Mouse (Mus musculus): ENCODE measurements at regions not wholly inside any gene's neighbourhood (a gene's known extent, or its start where the extent isn't known, plus 50 kb on each side); places are given as distances from the start of the nearest gene placed in this dataset.

DNA sequence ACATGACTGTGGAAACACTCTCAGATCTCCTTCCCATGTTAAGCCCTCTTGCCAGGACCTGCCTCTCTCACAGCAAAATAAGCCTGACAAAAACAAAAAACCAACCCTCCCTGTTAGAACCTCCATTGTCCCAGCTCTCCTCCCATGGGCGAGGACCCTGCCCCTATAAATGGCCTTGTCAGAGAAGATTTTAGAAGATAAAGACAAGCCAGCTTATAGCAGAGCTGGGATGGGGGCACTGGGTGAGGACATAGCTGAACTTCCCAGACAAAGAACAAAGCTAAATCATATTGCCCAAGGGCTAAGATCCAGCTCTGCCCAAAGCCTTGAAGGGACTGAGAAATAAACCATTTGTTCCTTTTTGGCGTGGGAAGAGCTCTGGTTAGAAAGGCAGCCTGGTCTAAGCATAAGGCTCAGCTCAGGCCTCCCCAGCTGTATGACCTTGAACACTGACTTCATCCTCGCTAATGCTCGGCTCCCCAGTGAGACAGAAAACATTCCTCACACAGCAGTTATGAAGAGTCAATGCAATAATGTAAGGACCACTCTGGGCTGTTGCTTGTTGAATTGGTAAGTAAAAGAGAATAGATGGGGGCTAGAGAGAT is 115.2 kb downstream of the Zfp36l2 start:
- no peak for DNase-seq (ENCODE audit: low spot score)

DNA sequence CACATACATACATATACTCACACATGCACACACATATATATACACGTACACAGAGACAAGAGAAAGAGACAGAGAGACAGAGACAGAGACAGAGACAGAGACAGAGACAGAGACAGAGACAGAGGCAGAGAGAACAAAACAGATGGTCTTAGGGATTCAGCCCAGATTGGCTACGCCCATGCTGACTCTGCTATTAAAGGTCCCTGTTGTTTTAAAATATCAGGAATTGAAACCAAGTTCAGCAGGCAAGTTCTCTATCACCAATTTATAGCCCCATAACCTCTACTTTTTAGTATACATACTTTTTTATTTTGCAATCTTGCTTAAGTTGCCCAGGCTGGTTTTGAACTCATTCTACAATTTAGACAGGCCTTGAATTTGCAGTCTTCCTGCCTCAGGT is 115.9 kb downstream of the Zfp36l2 start:
- DNase-seq (ENCODE audit: low spot score), result no peak

DNA sequence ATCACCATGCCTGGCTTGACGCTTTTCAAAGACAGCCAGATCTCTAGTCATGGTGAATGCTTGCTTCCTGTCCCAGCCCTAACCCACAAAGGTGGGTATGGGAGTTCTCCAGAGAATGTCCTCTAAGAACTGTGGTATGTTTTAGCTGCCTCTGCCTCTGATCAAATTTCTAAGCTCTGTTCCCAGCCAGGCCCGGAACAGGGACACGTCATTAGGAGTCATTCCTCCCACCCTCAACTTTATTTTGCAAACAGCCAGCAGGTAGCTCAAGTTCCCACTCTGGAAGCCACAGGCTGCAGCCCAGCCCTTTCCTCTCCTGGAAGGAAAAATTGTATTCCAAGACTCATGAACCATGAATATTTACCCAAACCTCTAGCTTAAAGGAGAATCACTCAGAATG is 117.2 kb downstream of the Zfp36l2 start:
- no peak for DNase-seq (ENCODE audit: low spot score)

DNA sequence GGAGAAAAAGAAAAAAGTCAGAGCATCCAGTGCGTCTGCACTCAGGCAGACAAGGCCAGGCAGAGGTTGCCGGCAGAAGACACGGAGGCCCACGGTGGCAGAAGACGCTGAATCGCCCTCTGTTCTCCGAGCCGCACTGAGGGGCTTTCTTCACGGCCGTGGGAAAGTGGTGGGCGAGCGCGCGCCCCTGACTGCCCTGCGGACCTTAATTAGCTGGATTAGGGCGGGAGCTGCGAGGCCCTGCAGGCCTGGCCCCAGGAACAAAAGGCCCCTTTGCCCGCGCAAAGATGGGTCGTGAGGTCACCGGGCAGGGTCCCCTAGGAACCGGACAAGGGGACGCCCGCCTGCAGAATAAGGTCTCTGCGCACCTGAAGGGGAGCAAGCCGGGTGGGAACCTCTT is 120.6 kb downstream of the Zfp36l2 start:
- no peak for DNase-seq (ENCODE audit: low spot score)

DNA sequence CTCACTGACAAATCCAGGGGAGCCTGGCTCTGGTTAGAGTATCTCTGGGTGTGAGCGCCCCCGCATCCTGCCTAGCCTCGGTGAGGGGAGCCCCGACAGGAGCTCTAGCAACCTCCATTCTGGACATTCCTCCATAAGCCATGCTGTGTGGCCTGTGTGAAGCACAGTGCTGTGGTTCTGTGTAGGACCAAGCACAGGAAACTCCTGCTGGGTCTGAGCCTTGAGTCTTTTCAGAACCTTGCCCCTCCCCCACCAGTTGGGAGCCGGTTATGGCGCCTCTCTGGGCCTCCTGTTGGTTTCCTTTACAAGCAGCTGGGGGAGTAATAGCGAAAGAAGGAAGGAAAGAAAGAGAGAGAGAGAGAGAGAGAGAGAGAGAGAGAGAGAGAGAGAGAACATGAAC is 124.0 kb downstream of the Zfp36l2 start:
- no peak for DNase-seq (ENCODE audit: low spot score)

DNA sequence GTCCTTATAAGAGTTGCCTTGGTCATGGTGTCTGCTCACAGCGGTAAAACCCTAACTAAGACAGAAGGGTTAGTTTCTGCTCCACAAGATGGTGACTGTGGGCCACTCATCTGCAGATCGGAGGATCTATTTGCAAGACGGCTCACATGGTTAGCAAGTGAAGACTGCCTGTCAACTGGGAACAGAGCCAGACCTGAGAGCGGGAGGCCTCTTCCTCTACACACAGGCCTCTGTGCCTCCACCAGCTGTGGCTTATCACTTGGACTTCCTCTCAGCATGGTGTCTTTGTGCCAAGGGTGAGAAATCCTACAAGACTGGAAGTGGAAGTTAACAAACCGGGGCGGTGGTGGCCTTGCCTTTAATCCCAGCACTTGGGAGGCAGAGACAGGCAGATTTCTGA is 126.1 kb downstream of the Zfp36l2 start:
- no peak for DNase-seq (ENCODE audit: low spot score)

DNA sequence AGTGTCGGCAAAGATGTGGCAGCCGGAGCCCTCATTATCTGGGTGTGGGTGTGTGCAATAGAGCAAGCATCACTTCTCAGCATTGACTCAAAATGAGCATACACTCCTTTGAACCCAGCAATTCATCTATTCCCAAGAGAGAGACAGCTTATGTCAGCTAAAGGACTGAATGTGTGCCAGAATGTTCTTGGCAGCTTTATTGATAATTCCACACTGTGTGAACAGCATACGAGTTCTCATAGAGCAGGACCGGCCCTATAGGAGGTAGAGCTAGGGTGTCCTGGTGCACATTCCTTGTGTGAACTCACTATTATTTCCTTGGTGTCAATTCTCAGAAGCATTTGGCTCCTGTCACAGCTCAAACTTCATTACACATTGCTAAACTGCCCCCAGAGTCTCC is 131.3 kb downstream of the Zfp36l2 start:
- DNase-seq (ENCODE audit: low spot score), result no peak

DNA sequence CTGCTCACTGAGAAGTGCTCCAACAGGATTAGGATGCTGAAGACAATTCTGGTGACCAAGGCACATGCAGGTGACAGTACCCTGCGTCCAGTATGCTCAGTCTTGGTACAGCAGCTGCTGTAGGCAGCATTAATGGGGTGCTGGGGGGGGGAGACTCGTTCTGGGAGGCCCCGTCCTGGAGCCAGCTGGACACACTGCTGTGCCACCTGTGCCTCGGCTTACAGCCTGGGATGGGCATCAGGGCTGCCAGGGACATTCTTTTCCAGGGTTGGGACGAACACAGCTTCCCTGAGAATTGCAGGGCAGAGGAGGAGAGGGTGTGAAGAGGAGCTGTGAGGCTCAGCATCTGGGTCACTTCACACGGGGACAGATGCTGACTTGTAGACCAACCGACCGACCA is 135.3 kb downstream of the Zfp36l2 start:
- no peak for DNase-seq (ENCODE audit: low spot score)

DNA sequence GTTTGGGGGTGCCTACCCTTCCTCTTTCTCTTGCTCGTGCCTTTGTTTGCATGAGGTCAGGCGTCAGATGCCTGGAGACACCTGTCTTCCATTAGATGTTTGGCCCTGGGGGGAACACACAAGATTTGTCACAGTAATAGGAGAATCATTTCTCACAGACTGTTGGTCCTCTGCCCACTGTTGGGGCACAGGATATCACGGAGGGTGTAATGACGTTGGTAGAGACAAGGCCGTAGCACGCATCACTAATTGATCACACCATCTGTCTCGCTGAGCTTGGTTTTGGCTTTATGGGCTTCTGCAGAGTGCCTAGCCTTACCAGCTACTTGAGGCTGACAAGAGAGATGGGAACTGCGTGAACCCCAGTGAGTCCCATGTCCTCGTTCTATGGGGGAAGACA is 136.5 kb downstream of the Zfp36l2 start:
- DNase-seq (ENCODE audit: low spot score), result no peak

DNA sequence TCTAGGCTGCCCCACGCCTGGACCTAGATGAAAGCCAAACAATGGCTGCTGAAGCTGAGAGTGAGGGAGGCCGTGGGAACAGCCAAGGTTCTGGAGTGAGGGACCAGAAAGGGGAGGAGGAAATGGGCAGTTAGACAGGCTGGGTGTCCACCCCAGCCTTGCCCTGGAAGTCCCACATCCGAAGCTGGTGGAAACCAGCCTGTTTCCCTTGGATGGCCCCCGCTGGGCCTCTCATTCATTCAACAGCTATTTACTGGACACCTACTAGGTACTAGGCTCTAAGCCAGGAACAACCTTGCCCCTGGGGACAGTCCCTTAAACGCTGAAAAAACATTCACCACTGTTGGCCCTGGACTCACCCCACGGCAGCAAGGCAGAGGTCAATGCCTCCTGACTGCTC is 139.2 kb downstream of the Zfp36l2 start:
- DNase-seq (ENCODE audit: low spot score), result no peak

DNA sequence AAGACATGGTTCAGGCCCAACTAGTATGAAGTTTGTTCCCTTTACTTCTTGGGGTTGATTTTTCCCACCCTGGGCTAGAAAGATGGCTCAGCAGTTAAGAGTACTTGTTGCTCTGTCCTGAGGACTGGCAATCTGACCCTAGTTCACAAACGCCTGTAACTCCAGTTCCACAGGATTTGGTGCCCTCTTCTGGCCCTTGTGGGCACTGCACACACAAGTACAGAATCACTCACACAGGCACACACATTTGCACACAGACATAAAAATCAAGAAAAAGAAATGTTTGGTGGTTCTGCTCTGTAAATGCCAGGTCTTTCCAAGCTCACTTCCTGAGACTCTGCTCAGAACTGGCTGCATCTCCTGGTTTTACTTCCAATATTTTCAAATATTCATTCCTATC is 140.2 kb downstream of the Zfp36l2 start:
- no peak for DNase-seq (ENCODE audit: low spot score)

DNA sequence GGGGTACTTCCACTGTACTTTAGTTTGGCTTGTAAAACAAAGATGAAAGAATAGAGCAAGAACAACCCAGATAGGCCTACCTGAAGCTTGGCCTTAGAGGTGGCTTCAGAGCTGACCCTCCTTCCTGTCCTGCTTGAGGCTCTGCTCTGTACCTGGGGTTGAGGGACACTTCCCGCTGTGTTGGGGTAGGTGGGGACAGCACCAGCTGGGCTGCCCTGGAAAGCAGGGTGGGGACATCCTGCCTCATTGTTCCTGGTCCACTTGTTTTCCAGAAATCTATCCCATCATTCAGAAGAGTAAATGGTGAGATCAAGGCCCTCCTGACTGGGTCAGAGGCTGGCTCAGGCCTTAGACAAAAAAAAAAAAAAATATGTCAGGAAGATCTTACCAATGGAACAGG is 141.9 kb downstream of the Zfp36l2 start:
- no peak for DNase-seq (ENCODE audit: low spot score)

DNA sequence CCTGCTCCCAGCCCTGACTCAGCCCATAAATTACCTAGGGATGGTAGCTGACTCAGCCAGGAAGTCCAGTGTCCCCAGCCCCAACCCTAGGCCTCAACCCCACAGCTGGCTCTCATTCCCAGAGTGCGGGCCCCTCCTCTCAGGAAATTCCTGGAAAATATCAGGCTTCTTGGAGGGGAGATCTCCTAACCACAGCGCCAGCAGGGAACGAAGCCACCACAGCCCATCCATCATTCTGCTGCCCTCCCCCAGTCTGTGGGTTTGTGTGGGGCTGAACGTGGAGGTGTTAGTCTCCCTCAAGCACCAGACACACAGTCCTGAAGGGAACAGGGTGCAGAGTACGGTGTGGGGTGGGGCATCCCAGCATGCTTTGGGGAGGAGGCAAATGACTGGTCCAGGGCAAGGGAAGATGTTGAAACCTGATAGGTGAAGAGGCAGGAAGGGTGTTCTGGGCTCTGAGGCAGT is 143.2 kb downstream of the Zfp36l2 start:
- DNase-seq (ENCODE audit: low spot score), result no peak

DNA sequence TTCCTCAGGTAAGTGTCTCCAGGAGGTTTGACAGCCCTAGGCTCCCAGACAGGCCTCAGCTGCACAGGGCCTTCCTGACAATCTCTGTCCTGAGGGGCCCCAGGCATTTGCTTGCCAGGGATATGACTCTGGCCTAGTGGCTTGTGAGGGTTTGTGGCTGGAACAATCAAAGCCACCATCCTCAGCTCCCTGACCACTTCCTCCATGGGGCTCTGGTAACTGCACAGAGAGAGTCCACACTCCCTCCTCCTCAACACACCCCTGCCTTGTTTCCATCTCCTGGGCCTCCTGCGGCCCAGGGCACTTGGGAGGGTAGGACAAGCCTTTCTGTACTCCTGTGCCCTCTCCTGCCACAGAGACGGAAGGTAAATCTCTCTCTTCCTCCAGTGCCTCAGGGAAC is 144.6 kb downstream of the Zfp36l2 start:
- no peak for DNase-seq (ENCODE audit: low spot score)

DNA sequence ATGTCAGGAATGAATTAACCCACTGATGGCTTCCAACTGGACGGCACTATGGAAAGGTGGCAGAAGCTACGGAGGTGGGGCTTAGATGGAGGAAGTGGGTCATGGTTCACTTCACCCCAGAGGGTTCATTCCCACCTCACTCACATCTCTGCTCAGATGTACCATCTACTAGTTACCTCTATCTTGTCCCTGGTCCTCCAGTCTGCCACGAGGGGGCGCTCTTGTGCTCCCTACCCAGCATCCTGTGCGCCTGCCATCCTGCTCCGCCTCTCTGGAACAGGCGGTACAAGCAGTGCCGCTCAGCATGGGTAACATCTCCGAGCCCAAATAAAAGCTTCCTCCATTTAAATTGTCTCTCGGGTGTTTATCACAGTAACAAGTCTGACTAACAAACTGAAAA is 148.3 kb downstream of the Zfp36l2 start:
- no peak for DNase-seq (ENCODE audit: low spot score)

DNA sequence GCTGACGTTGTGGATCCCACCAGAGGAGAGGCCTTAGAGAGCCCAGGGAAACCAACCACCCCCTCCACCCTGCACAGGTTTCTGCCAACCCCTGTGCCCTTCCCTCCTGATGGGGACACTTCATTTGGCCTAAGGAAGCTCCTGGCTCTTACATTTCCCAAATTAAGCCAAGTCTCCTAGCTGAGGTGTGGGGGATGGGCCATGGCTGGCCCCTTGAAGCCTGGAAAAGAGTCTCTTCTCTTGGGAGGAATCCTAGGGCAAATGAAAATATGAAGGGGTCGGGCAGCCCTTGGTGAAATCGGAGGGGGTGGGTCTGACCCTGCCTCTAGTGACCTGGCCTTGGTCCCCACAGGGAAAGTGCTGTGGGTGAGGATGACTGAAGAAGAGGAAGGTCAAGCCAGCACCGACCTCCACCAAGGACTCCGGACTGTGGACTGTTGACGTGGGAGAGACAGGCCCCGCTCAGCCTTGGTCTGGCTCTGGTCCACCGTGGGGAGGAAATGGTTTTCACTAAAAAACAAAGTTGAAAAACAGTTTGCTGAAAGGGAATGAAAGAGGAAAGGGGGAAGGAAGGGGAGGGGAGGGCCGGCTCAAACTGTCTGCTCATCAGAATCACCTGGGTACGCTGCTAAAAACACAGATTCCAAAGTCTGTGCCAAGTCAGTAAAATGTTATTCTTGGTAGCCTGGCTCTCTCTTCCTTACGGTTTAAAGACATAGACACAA is 150.0 kb downstream of the Zfp36l2 start:
- no peak for DNase-seq (ENCODE audit: low spot score)

DNA sequence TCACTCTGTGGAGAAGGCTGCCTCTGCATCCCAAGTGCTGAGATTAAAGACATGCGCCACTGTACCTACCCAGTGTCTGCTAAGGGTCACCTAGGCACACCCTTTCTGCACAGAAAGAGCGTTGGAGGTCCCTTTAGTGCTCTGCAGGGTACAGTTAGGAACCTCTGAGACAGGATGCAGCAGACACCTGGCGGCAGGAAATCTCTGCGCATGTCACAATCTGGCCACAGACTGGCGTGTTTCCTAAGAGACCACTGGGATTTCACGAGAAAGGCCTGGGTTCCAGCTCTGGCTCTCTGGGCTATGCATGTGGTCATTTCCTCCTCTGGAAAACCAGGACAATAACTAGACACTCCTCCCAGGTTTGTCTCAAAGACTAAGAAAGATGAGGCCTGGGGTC is 151.7 kb downstream of the Zfp36l2 start:
- no peak for DNase-seq (ENCODE audit: low spot score)

DNA sequence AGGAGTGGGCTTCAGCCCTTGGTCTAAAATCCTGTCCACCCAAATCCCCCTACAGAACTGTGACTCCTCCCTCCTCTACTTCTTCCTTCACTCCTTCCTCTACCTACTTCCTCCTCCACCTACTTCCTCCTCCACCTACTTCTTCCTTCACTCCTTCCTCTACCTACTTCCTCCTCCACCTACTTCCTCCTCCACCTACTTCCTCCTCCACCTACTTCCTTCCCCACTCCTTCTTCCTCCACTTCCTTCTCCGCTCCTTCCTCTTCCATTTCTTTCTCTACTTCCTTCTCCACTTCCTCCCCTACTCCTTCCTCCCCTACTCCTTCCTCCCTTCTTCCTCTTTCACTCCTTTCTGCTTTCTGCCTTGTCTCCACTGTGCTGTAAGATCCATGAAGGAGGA is 152.9 kb downstream of the Zfp36l2 start:
- no peak for DNase-seq (ENCODE audit: low spot score)

DNA sequence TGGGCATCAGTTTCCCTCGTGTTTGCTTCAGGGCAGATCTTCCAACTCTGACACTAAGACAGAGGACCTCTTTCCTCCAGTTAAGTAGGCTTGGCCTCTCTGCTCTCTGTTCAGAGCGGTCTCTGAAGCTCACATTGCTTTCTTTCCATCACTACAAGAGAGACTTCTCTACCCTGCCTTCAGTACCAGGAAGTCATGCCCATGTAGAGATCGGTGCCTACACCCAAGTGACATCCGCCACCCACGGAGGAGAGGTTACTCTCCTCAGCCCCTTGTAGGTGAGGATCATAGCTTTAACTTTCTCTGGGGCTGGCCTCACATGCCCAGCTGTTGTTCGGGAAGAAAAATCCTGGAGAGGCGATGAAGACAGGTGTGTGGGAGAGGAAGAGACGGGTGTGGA is 155.3 kb downstream of the Zfp36l2 start:
- DNase-seq (ENCODE audit: low spot score), result no peak

DNA sequence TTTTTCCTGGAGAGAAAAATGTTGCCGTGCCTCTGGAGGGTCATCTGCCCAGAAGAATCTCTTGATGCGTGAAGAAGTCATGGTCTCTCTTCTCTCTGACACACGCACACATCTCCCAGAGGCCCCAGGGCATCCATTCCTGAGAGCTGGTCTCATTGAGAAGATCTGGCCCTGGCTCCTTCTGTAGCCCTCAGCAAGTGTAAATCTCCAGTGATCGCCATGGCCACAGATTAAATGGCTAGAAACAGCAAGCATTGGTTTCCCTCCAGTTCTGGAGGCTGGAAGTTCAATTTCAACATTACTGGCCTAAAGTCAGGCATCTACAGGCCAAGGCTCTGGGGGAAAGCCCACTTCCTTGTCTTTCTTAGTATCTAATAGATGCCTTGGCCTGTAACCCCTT is 155.9 kb downstream of the Zfp36l2 start:
- DNase-seq (ENCODE audit: low spot score), result no peak

DNA sequence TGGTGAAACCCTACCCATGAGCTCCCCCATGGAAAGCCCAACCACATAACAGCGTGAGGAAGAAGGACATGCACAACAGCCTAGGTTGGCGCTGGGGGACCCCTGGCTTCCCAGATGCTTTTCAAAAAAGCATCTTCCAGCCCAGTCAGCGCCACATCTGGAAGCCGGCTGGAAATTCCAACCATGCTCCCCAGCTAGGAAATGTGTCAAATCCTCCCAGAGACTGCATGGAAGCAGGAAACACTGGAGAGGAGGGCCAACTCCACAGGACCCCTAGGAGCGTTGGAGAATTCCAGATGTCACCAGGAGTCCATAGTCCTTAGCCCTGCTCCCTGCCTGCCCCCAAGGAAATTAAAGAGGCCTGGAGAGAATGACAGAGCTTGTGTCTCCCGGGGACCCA is 156.4 kb downstream of the Zfp36l2 start:
- no peak for DNase-seq (ENCODE audit: low spot score)

DNA sequence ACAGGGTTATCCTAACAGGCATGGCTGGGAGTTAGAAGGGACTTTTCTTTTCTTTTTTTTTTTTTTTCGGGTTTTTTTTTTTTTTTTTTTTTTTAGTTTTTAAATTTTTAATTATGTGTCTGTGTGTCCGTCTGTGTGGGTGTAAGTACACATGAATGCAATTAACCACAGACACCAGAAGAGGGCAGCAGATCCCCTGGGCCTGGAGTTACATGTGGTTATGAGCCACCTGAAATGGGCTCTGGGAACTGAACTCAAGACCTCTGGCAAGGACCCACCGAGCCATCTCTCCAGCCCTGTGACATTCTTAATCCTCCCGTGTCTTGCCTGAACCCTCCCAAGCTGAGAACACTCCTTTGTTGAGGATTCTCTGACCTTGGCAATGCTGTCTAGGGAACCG is 157.0 kb downstream of the Zfp36l2 start:
- DNase-seq (ENCODE audit: low spot score), result no peak

DNA sequence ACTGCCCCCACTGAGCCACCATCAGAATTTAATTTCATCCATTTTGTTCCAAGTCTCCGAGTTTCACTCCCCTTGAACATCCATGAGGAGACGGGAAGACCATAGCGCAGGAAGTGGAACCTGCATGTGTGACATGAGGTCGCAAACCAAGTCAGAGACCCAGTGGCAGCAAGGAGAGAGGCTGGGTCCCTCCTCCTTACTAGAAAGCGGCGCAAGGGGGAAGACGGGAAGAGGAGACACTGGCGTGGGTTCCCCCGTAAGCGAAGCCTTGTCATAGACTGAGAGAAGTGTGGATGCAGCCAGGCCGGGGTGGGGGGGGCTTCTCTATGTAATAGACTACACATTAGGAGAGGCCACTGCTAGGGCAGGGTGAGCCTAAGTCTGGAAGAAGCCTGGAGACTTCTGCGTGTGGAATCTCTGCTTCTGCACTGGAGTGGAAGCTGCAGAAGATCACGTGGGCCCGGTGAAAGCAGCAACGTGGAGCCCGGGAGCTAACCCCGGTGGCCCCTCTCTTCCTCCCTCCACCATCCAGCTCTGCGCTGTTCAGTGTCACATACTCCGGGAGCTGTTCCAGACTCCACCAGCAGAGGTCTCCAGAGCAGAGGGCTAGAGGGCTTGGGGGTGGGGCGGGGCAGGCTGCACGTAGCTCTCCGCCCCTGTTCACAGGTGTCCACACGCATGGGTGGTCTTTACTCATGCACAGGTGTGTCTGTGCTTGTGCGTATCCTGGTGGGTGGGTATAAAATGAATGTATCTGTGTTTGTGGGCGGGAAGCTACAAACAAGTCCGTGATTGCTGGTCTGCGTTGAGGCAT is 159.4 kb downstream of the Zfp36l2 start:
- DNase-seq (ENCODE audit: low spot score), result peak; percentile 93

Measured in ovary, postnatal 14 days (tissue).